Mouse (Mus musculus) limb, embryonic 11.5 days (tissue): ENCODE results near the gene Spata45. TPM values are rescaled to one million over a fixed set of nuclear protein-coding genes. Genes with fewer than 3 reads are reported as not detected.
"Not testable (repeated sequence)": the region's sequence is repeated elsewhere in the genome, so short reads cannot be mapped to it uniquely, and the experiment has no call there.

Experiments
- ATAC-seq: fragments of 200-750 bp; cut with Nextera tagmentation; 2 replicates; pipeline ENCODE4 v1.8.0; 2017; ENCODE audit warnings: low read depth; ENCODE audit not compliant: insufficient number of reproducible peaks, low FRiP score, low TSS enrichment
- DNase-seq: peaks from one replicate; pipeline ENCODE4 v3.0.0-alpha.2; 2015; ENCODE audit warnings: low spot score
- H3K27ac ChIP-seq: fragments of 300-500 bp; sonication (generic); replicated peaks from 2 replicates; pipeline ENCODE4 v1.5.1; 2014; ENCODE audit warnings: low read depth, mild to moderate bottlenecking, low read length
- H3K27me3 ChIP-seq: fragments of 300-500 bp; sonication (generic); 2 replicates; pipeline ENCODE4 v1.6.1; 2014; ENCODE audit warnings: mild to moderate bottlenecking, low read length, mixed read lengths; ENCODE audit not compliant: control insufficient read depth, insufficient read depth
- H3K36me3 ChIP-seq: fragments of 300-500 bp; sonication (generic); 2 replicates; pipeline ENCODE4 v1.6.1; 2014; ENCODE audit warnings: mild to moderate bottlenecking, low read length, moderate library complexity, mixed read lengths; ENCODE audit not compliant: control insufficient read depth, insufficient read depth
- H3K4me1 ChIP-seq: fragments of 300-500 bp; sonication (generic); 2 replicates; pipeline ENCODE4 v1.6.1; 2014; ENCODE audit warnings: low read length, mixed read lengths; ENCODE audit not compliant: control insufficient read depth, insufficient read depth
- H3K4me2 ChIP-seq: fragments of 300-500 bp; sonication (generic); 2 replicates; pipeline ENCODE4 v1.6.1; 2014; ENCODE audit warnings: low read depth, mild to moderate bottlenecking, moderate library complexity; ENCODE audit not compliant: severe bottlenecking
- H3K4me3 ChIP-seq: fragments of 300-500 bp; sonication (generic); 2 replicates; pipeline ENCODE4 v1.5.1; 2014; ENCODE audit warnings: low read depth, low read length
- H3K9ac ChIP-seq: fragments of 300-500 bp; sonication (generic); 2 replicates; pipeline ENCODE4 v1.6.1; 2014; ENCODE audit warnings: mild to moderate bottlenecking, low read length
- H3K9me3 ChIP-seq: fragments of 300-500 bp; sonication (generic); 2 replicates; pipeline ENCODE4 v1.6.1; 2016; ENCODE audit warnings: low read length; ENCODE audit not compliant: control insufficient read depth
- WGBS: fragments of 180-500 bp; shearing (Covaris S2); extraction: QIAGEN DNeasy Blood & Tissue Kit; methylation state at CpG from one replicate; pipeline ENCODE4 v1.1.7; 2014; 5-methylcytosine and 5-hydroxymethylcytosine counted together
- polyA plus RNA-seq: library from polyadenylated mRNA; unstranded; fragments of >200 nt; fragmentation: Nextera tagmentation; extraction: Ambion mirVana; gene quantifications from 2 replicates; pipeline ENCODE4 v1.2.1, GENCODE M21; 2014

Spata45 gene
- polyA plus RNA-seq, 1 experiment from 2014 or later: not detected

DNA sequence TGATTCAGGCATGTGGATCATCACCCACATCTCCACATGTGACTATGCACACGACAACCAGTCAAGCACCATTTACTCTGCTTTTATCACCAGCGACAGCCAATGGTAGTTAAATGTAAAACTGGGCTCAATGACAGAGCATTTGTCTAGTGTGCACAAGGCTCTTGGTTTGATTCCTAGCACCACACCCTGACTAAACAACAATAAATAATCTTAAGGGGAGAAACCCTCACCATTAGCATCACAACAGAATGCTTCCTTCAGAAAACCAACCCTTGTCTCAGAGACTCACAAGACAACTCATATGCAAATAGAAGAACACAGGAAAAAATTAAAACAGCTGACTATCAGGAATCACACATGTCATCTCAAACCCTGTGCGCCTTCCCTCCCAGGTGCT is 22.2 kb upstream of the Spata45 start:
- WGBS: 95% methylated on average over 3 of the region's 3 CpGs
- H3K9me3 ChIP-seq: no peaks in the 10 kb centered on the region
- no peak overlapping the region for H3K27ac ChIP-seq
- H3K36me3 ChIP-seq: peaks cover 2% of the 10 kb centered on the region; the same call in 1 of the 2 replicates
- no peaks in the 10 kb centered on the region for H3K27me3 ChIP-seq
- H3K9ac ChIP-seq: no peak overlapping the region
- ATAC-seq: no peak
- H3K4me3 ChIP-seq: no peak overlapping the region
- no peaks in the 10 kb centered on the region for H3K4me1 ChIP-seq
- no peak overlapping the region for H3K4me2 ChIP-seq
- no peak for DNase-seq

DNA sequence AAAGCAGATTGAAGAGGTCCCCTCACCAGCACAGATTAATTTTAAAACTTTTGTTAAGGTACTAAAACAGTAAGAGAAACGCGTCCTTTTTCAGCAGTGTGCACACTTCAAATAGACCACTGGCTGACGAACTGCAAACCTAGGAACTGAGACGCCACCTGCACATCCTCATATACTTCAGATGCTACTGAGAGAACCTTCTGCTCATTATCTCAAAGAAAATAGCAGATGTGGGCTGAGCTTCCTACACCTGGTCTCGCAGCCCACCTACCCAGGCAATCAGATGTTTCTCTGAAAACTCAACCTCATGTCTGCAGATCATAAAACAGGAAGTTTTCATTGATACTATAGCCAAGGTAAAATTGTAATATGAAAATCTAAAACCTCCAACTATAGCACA is 16.6 kb upstream of the Spata45 start:
- 90% methylated on average over 5 of the region's 5 CpGs for WGBS
- DNase-seq (no peak), ATAC-seq (no peak)
- Histone ChIP-seq H3K4me1 (no peaks in the 10 kb centered on the region), H3K4me2 (no peak overlapping the region), H3K27ac (no peak overlapping the region), H3K4me3 (no peak overlapping the region), H3K9ac (no peak overlapping the region), H3K9me3 (no peaks in the 10 kb centered on the region), H3K36me3 (no peaks in the 10 kb centered on the region), H3K27me3 (no peaks in the 10 kb centered on the region)

DNA sequence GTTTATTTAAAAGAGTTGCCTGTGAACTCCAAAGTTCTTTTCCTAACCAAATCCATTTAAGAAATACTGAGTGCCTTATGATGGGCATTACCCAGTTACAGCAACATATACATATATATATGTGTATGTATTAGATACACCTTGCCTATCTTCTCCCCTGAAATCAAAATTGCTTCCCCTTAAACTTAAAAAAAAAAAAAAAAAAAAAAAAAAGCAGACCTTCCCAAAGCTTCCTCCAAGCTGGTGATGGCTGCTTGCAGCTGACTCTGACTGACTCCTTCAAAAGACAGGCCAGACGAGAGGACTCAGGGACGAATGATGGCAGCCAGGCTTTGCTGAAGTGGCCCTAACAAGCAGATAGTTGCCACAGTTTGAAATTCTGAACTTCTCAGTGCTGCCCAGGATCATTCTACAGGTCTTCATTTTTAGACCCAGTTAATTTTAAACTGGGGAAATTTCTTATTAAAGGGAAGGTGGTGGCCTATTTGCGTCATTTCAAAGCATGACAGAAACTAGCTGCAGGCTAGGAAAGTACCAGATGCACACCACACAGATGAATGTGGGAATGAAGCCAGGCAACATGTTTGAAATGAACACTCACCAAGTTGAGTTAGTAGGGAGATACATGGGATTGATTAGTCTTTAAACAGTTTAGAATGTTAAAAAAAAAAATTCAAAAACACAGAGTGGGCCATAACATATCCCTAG is 16.1 kb upstream of the Spata45 start:
- Histone ChIP-seq H3K4me3 (no peak overlapping the region), H3K9ac (no peak overlapping the region), H3K27ac (no peak overlapping the region), H3K27me3 (no peaks in the 10 kb centered on the region), H3K4me2 (no peak overlapping the region), H3K36me3 (no peaks in the 10 kb centered on the region), H3K9me3 (no peaks in the 10 kb centered on the region), H3K4me1 (no peaks in the 10 kb centered on the region)
- ATAC-seq (no peak), DNase-seq (no peak)
- 82% methylated on average over 3 of the region's 3 CpGs for WGBS

DNA sequence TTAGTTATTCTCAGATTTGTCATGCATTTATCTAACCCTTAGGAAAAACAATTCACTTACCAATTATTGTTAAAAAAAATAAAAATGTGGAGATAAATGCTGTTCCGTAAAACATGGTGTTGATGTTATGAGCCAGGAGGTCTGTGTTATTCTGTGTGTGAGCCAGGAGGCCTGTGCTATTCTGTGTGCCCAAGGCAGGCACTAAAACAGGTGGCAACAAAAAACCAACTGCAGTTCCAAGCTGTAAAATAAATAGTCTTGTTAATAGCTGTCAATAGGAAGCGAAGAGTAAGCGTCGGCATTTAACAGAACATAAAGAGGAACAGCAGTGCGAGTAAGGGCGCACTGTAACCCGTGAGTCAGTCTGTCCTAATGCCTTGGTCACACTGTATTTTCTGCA is 15.4 kb upstream of the Spata45 start:
- H3K4me2 ChIP-seq: no peak overlapping the region
- no peak overlapping the region for H3K9ac ChIP-seq
- DNase-seq (no peak), ATAC-seq (no peak)
- no peaks in the 10 kb centered on the region for H3K4me1 ChIP-seq
- H3K36me3 ChIP-seq: no peaks in the 10 kb centered on the region
- H3K9me3 ChIP-seq: no peaks in the 10 kb centered on the region
- no peak overlapping the region for H3K4me3 ChIP-seq
- H3K27me3 ChIP-seq: no peaks in the 10 kb centered on the region
- no peak overlapping the region for H3K27ac ChIP-seq
- 76% methylated on average over 7 of the region's 7 CpGs for WGBS

DNA sequence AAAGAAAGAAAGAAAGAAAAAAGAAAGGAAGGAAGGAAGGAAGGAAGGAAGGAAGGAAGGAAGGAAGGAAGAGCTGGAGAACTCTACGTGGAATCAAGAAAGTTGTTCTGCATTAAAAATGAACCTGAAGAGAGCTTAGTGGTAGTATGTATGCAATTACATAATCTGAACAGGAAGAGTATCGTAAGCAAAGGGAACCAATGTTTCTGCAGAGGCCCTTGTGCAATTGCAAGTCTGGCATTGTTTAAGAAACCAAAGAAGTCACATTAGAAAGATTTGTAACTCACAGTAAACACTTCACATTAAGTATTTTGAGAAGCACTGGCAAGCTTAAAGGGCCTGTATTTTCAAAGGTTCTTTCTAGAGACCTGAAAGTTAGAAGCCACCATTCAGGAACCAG is 13.3 kb upstream of the Spata45 start:
- 0 out of 2 replicates have a peak, but pooled peaks cover 5% of the 10 kb centered on the region for H3K4me1 ChIP-seq
- H3K9ac ChIP-seq: no peak overlapping the region
- H3K4me3 ChIP-seq: no peak overlapping the region
- H3K9me3 ChIP-seq: no peaks in the 10 kb centered on the region
- DNase-seq (no peak), ATAC-seq (no peak)
- 81% methylated on average over 2 of the region's 2 CpGs for WGBS
- no peaks in the 10 kb centered on the region for H3K27me3 ChIP-seq
- H3K4me2 ChIP-seq: no peak overlapping the region
- H3K36me3 ChIP-seq: no peaks in the 10 kb centered on the region
- no peak overlapping the region for H3K27ac ChIP-seq

DNA sequence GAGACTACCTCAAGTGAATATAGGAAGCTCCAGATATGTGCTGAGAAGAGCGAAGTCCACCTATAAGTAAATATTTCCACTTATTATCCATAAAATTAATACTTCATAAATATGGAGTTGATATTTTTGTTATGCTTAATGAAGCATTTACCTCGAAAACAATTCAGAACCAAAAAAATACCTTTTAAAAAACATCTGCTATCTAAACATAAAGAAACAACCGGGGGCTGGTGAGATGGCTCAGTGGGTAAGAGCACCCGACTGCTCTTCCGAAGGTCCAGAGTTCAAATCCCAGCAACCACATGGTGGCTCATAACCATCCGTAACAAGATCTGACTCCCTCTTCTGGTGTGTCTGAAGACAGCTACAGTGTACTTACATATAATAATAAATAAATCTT is 12.6 kb upstream of the Spata45 start:
- H3K36me3 ChIP-seq, ATAC-seq, H3K4me2 ChIP-seq: not testable (repeated sequence)

DNA sequence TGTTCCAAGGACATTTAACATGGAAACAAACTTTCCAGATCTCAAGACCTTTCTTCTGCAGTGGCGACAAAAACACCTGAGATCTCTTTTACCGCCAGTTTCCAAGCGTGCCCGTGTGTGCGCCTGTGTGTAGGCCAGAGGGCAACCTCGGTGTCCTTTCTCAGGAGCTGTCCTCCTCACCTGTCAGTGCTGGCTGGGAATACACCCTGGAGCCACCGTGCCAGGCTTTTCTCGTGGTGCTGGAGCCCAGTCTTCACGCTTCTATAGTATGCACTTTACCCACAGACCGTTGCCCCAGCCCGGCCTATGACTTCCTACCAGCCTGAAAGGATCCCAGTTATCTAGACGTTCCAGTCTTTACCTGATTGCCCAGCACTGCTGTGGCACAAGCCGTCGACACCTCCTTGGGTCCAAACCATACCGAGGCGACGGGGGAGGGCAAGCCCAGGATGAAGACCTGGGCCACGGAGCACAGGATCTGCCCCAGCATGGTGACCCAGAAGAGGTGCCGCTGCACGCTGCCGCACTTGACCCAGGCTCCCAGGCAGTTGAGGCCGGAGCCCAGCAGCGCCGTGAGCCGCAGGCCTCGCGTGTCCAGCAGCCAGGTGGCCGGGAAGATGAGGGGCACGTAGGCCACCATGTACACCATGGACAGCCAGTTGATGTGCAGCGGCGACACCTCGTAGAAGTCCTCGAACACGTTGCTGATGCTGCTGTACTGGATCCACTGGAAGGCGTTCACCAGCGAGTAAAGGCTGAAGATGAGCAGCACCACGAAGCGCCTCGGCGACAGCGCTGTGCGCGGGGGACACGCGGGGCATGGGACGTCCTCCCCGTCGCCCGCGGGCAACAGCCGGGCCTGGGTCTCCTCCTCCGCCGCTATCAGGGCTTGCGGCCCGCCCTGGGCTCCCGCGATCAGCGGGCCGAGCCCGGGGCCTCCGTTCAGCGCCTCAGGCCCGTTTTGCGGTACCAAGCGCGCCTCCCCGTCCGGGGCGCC is 11.1 kb upstream of the Spata45 start:
- no peak overlapping the region; the same call in 1 of the 2 replicates for H3K27ac ChIP-seq
- peak overlapping the region; percentile 93 for H3K4me2 ChIP-seq
- H3K4me3 ChIP-seq: peak overlapping the region; percentile 74
- H3K36me3 ChIP-seq: no peaks in the 10 kb centered on the region
- peak overlapping the region; percentile 82 for H3K9ac ChIP-seq
- WGBS: 3% methylated on average over 69 of the region's 69 CpGs
- H3K27me3 ChIP-seq: no peaks in the 10 kb centered on the region
- H3K4me1 ChIP-seq: 0 out of 2 replicates have a peak, but pooled peaks cover 5% of the 10 kb centered on the region
- no peaks in the 10 kb centered on the region for H3K9me3 ChIP-seq
- ATAC-seq (peak; percentile 6), DNase-seq (peak; percentile 67)

More for the DNA sequence above, 12.6 kb upstream of the Spata45 start:
- H3K27me3 ChIP-seq, H3K9ac ChIP-seq, H3K4me1 ChIP-seq, H3K9me3 ChIP-seq, H3K27ac ChIP-seq, DNase-seq, H3K4me3 ChIP-seq: not testable (repeated sequence)
- 95% methylated on average over 5 of the region's 6 CpGs for WGBS

DNA sequence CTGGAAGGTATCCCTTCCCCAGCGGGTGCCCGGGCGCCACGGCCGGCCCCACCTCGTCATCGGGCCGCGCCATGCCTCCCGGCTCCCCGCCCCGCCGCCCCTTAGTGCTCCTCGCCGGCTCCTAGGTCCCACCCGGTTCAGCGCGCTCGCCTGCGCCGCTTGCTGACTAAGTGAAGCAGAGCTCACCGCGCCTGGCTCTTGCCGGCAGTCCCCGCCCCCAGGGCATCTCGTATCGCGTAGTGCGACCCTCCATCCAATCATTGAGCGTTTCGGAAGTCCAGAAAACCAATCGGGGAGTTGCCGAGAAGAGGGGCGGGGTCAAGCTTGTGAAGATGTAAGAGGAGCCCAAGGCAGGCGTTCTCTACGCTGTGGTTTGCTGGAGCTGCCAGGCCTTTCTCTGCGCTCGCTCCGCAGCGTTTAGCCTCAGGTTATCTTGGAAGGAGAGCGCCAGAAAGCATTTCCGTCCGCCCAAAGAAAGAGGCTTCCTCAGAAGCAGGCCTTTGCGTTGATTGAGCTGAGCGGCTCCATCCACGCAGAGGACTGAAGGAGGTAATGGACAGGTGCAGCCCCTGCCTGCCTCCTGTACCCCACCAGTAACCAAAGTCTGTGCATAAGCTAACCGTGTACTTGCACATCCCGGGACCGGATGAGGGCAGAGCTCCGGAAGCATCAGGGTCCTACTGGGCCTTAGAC is 10.3 kb upstream of the Spata45 start, which contains the start of gene Flvcr1:
Gene Flvcr1 (minus strand): TSS at position 138 of the 693 bp plus-strand sequence.
- H3K36me3 ChIP-seq: no peaks in the 10 kb centered on the region
- WGBS: under 1% methylated on average over 46 of the region's 50 CpGs

More for the DNA sequence above, 10.3 kb upstream of the Spata45 start, which contains the start of gene Flvcr1:
- Histone ChIP-seq H3K4me3 (peak within 1 kb of the TSS; percentile 74), H3K9ac (peak within 1 kb of the TSS; percentile 82), H3K27me3 (no peaks in the 10 kb centered on the region), H3K4me2 (peak within 1 kb of the TSS; percentile 93), H3K9me3 (no peaks in the 10 kb centered on the region), H3K27ac (peak within 1 kb of the TSS; percentile 63), H3K4me1 (0 out of 2 replicates have a peak, but pooled peaks cover 5% of the 10 kb centered on the region)
- ATAC-seq: peak; percentile 98
- peak; percentile 98 for DNase-seq
